Mouse (Mus musculus): ENCODE results near the gene 4930572O03Rik. TPM values are rescaled to one million over a fixed set of nuclear protein-coding genes. Genes with fewer than 3 reads are reported as not detected.
"Not testable (repeated sequence)": the region's sequence is repeated elsewhere in the genome, so short reads cannot be mapped to it uniquely, and the experiment has no call there.

Gene 4930572O03Rik
- polyA plus RNA-seq, 1 experiment from 2014 or later = not detected

GRCm38 (mm10) chr5:15603585-15603984, 53.3 kb downstream of the 4930572O03Rik start:
- not testable (repeated sequence) for H3K4me3 ChIP-seq; H3K4me1 ChIP-seq; H3K36me3 ChIP-seq; ATAC-seq (replicated peaks); H3K27ac ChIP-seq (replicated peaks); H3K4me2 ChIP-seq (replicated peaks); H3K27me3 ChIP-seq; H3K9ac ChIP-seq (replicated peaks)
- H3K9me3 ChIP-seq = peaks cover 24% of the 10 kb centered on the region
- 76% methylated on average over 8 of the region's 8 CpGs for WGBS

DNA sequence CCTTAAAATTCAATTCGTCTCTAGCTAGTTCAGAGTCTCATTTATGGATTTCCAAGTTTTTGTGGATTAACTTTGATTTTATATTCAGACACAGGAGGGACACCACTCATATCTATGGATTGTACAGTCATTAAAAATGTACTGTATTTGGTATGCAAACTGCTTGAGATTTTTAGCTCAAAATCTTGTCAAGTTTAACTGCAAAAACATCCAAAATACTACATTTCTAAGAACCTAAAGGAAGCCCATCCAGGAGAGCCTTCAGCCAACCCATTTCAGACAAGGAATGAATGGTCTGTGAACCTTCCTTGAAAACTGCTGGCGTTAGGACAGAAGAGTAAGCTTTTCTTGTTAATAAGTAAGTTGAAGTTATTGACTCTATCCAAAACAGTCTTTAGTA, 53.9 kb downstream of the 4930572O03Rik start:
- 57% methylated on average over 2 of the region's 2 CpGs for WGBS
- not testable (repeated sequence) for H3K27me3 ChIP-seq; H3K4me2 ChIP-seq (replicated peaks); ATAC-seq (replicated peaks); H3K9ac ChIP-seq (replicated peaks); H3K27ac ChIP-seq (replicated peaks); H3K36me3 ChIP-seq; H3K4me3 ChIP-seq; H3K4me1 ChIP-seq
- peaks cover 28% of the 10 kb centered on the region for H3K9me3 ChIP-seq

GRCm38 (mm10) chr5:15602424-15602947, 54.4 kb downstream of the 4930572O03Rik start:
- H3K4me1 ChIP-seq; H3K4me3 ChIP-seq; H3K4me2 ChIP-seq (replicated peaks); ATAC-seq (replicated peaks); H3K27ac ChIP-seq (replicated peaks); H3K9ac ChIP-seq (replicated peaks); H3K36me3 ChIP-seq; H3K27me3 ChIP-seq: not testable (repeated sequence)
- peaks cover 28% of the 10 kb centered on the region for H3K9me3 ChIP-seq
- WGBS = 60% methylated on average over 3 of the region's 3 CpGs

Other genes with a start within 250 kb of the 4930572O03Rik start
- not detected in 2 replicates for gene Gm21149, start 180.5 kb downstream of the 4930572O03Rik start, polyA plus RNA-seq (2015; fragmentation: Nextera tagmentation; extraction: Ambion mirVana)
- not detected in 2 replicates for gene Gm21190, start 127.8 kb downstream of the 4930572O03Rik start, polyA plus RNA-seq (2015; fragmentation: Nextera tagmentation; extraction: Ambion mirVana)
- not detected in 2 replicates for gene Gm21083, start 79.7 kb downstream of the 4930572O03Rik start, polyA plus RNA-seq (2015; fragmentation: Nextera tagmentation; extraction: Ambion mirVana)
- gene Speer4d, start 38.0 kb downstream of the 4930572O03Rik start, polyA plus RNA-seq (2015; fragmentation: Nextera tagmentation; extraction: Ambion mirVana) = not detected in 2 replicates
- gene Speer4c, start 57.2 kb upstream of the 4930572O03Rik start, polyA plus RNA-seq (2015; fragmentation: Nextera tagmentation; extraction: Ambion mirVana) = not detected in 2 replicates